Mouse (Mus musculus): ENCODE data around the gene Cluh. TPM values are rescaled to one million over a fixed set of nuclear protein-coding genes. Genes with fewer than 3 reads are reported as not detected.

The Cluh gene
- polyA plus RNA-seq, 1 experiment = 43.2 TPM

DNA sequence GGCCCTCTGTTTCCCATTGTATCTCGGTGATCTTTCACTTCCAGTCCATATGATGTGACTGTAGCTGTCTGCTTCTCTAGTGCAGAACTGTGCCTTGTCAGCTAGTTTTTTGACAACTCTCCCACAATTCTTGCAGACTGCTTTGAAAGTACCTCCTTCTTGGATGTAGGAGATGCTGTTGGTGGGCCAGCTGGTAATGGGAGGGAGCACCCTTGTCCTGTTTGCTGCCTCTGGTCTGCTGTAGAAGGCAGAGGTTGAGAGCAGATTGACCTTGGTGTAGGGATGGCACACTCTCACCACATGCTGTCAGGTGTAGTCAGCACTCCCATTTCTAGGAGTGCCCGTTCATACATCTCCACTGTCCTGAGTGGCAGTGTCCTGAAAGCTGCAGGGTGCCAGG, 19.7 kb downstream of the Cluh start:
- Histone ChIP-seq H3K27me3 (ENCODE audit: control insufficient read depth, insufficient read depth, low read length) (no peaks in the 10 kb centered on the region), H3K4me3 (ENCODE audit: control insufficient read depth, insufficient read depth, low read length) (no peak overlapping the region), H3K36me3 (ENCODE audit: control insufficient read depth, insufficient read depth, low read length) (peaks cover 2% of the 10 kb centered on the region; the same call in 1 of the 2 replicates), H3K27ac (ENCODE audit: control insufficient read depth, insufficient read depth, low read length) (no peak overlapping the region), H3K4me1 (replicated peaks; ENCODE audit: control insufficient read depth, insufficient read depth, low read length) (0 out of 2 replicates have a peak, but pooled peaks cover 3% of the 10 kb centered on the region)
- no peak for DNase-seq
- TF ChIP-seq CTCF (IDR thresholded peaks at IDR 0.05; ENCODE audit: borderline replicate concordance, control insufficient read depth, extremely low read depth, insufficient read depth, low read length, poor library complexity) (no peak), POLR2A (IDR thresholded peaks at IDR 0.05; ENCODE audit: control insufficient read depth, extremely low read depth, insufficient read depth, low read length, poor library complexity) (no peak)
- WGBS = 95% methylated on average over 2 of the region's 2 CpGs

DNA sequence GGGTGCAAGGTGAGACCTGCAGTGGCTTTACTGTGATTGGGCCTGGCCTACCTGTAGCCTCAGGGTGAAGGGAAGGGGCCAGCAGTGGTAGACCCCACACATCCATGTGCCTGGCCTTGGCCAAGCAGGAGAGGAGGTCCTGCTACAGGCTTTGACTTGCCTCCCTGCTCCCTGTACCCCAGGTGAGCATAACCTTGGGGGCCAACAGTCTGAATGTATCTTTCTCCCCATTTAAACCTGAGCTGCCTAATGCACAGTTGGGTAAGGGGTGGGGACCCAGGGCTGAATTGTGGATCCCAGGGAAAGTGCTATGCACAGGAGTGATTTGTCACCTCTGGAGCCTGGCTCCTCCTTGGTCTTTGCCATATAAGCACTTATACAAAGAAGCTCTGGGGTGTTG, 20.9 kb downstream of the Cluh start:
- H3K27me3 ChIP-seq (ENCODE audit: control insufficient read depth, insufficient read depth, low read length) = no peaks in the 10 kb centered on the region
- DNase-seq = no peak
- H3K36me3 ChIP-seq (ENCODE audit: control insufficient read depth, insufficient read depth, low read length) = peaks cover 14% of the 10 kb centered on the region
- TF ChIP-seq CTCF (IDR thresholded peaks at IDR 0.05; ENCODE audit: borderline replicate concordance, control insufficient read depth, extremely low read depth, insufficient read depth, low read length, poor library complexity) (no peak), POLR2A (IDR thresholded peaks at IDR 0.05; ENCODE audit: control insufficient read depth, extremely low read depth, insufficient read depth, low read length, poor library complexity) (no peak)
- no peaks in the 10 kb centered on the region for H3K4me1 ChIP-seq (replicated peaks; ENCODE audit: control insufficient read depth, insufficient read depth, low read length)
- H3K27ac ChIP-seq (ENCODE audit: control insufficient read depth, insufficient read depth, low read length) = no peak overlapping the region
- H3K4me3 ChIP-seq (ENCODE audit: control insufficient read depth, insufficient read depth, low read length) = no peak overlapping the region

DNA sequence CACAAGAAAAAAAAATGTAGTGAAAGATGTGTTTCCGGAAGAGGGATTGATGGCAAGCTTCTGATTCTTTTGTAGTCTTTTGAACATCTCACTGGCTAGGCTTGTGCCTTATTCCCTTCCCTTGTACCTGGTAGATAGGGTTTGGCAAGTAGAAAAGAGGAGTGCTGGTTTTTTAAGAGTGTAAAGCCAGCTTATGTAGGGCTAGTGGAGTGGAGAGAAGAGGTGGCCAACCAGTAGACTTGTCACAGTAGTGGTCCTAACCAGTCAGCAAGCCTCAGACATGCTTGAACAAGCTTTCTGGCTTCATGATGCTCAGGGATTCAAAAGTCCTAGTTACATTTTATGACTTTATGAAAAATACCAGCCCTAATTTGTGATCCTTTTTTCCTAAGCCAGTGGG, 21.7 kb downstream of the Cluh start:
- WGBS = 94% methylated on average over 1 of the region's 1 CpGs
- no peaks in the 10 kb centered on the region for H3K4me1 ChIP-seq (replicated peaks; ENCODE audit: control insufficient read depth, insufficient read depth, low read length)
- no peak for DNase-seq
- H3K27me3 ChIP-seq (ENCODE audit: control insufficient read depth, insufficient read depth, low read length) = no peaks in the 10 kb centered on the region
- TF ChIP-seq POLR2A (IDR thresholded peaks at IDR 0.05; ENCODE audit: control insufficient read depth, extremely low read depth, insufficient read depth, low read length, poor library complexity) = no peak
- no peak for TF ChIP-seq CTCF (IDR thresholded peaks at IDR 0.05; ENCODE audit: borderline replicate concordance, control insufficient read depth, extremely low read depth, insufficient read depth, low read length, poor library complexity)
- no peak overlapping the region for H3K27ac ChIP-seq (ENCODE audit: control insufficient read depth, insufficient read depth, low read length)
- no peak overlapping the region for H3K4me3 ChIP-seq (ENCODE audit: control insufficient read depth, insufficient read depth, low read length)
- peaks cover 17% of the 10 kb centered on the region for H3K36me3 ChIP-seq (ENCODE audit: control insufficient read depth, insufficient read depth, low read length)

DNA sequence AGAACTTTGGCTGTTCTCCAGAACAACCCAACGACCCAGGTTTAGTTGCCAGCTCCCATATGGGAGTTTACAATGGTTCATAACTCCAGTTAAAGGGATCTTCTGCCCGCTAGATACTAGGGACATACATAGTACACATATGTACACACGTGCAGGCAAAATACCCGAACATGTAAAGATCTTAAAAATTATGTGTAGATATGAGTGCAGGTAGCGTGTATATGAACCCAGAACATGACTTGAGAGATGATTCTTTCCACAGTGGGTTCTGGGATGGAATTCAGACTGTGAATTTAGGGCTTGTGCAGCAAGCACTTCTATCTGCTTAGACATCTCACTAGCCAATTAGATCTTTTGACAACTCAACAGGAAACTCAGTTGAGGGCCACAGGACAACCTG, 22.5 kb downstream of the Cluh start:
- TF ChIP-seq POLR2A (IDR thresholded peaks at IDR 0.05; ENCODE audit: control insufficient read depth, extremely low read depth, insufficient read depth, low read length, poor library complexity) (no peak), CTCF (IDR thresholded peaks at IDR 0.05; ENCODE audit: borderline replicate concordance, control insufficient read depth, extremely low read depth, insufficient read depth, low read length, poor library complexity) (no peak)
- no peaks in the 10 kb centered on the region for H3K27me3 ChIP-seq (ENCODE audit: control insufficient read depth, insufficient read depth, low read length)
- no peaks in the 10 kb centered on the region for H3K4me1 ChIP-seq (replicated peaks; ENCODE audit: control insufficient read depth, insufficient read depth, low read length)
- H3K4me3 ChIP-seq (ENCODE audit: control insufficient read depth, insufficient read depth, low read length) = no peak overlapping the region
- H3K27ac ChIP-seq (ENCODE audit: control insufficient read depth, insufficient read depth, low read length) = no peak overlapping the region
- DNase-seq = no peak
- peaks cover 22% of the 10 kb centered on the region for H3K36me3 ChIP-seq (ENCODE audit: control insufficient read depth, insufficient read depth, low read length)
- 93% methylated on average over 5 of the region's 5 CpGs for WGBS

DNA sequence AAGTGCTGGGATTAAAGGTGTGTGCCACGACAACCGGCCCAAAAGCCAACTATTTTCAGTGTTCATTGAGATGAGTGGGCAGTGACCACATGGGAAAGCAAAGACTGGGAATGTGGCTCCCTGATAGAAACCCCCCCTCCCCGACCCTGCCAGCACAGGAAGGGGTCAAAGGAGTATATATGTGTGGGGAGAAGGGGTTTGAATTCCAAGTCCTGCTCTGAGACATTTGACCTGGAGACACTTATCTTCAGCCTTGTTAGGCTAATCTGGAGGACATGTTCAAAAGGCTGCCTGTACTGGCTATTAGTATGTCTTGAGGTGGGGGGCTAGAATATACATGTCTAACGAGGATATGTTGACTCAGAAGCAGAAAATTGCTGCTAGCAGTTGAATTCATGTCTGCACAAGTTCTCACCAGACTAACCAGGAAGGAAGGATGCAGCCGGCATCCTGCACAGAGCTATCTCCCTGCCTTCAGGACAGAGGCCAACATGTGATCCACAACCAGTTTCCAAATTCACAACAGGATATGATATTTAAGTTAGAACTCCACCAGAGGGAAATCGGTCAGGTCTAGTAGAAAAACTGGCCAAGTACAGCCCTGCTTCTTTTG, 23.7 kb downstream of the Cluh start:
- H3K36me3 ChIP-seq (ENCODE audit: control insufficient read depth, insufficient read depth, low read length) = peaks cover 34% of the 10 kb centered on the region

DNA sequence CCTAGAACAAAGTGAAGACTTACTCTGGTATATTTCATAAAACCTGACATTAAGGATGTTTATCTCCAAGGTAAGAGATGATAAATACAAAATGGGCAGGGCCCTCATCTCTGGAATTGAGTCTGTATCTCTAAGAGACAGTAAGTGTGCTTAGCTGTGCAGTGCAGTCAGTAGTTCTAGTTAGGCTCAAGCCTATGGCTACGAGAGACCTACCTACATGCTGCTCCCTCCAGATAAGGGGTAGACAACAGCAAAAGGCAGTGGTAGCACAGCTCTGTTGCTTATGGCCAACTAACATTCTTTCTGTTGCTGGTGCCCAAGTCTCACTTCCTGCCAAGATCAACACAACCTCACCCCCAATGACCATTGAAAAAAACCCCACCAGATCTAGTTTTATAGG, 24.3 kb downstream of the Cluh start:
- H3K4me3 ChIP-seq (ENCODE audit: control insufficient read depth, insufficient read depth, low read length) = no peak overlapping the region
- TF ChIP-seq CTCF (IDR thresholded peaks at IDR 0.05; ENCODE audit: borderline replicate concordance, control insufficient read depth, extremely low read depth, insufficient read depth, low read length, poor library complexity) (no peak), POLR2A (IDR thresholded peaks at IDR 0.05; ENCODE audit: control insufficient read depth, extremely low read depth, insufficient read depth, low read length, poor library complexity) (no peak)

More for the DNA sequence above, 23.7 kb downstream of the Cluh start:
- H3K4me3 ChIP-seq (ENCODE audit: control insufficient read depth, insufficient read depth, low read length) = no peak overlapping the region
- TF ChIP-seq POLR2A (IDR thresholded peaks at IDR 0.05; ENCODE audit: control insufficient read depth, extremely low read depth, insufficient read depth, low read length, poor library complexity) = no peak
- TF ChIP-seq CTCF (IDR thresholded peaks at IDR 0.05; ENCODE audit: borderline replicate concordance, control insufficient read depth, extremely low read depth, insufficient read depth, low read length, poor library complexity) = no peak
- no peak for DNase-seq
- no peak overlapping the region for H3K27ac ChIP-seq (ENCODE audit: control insufficient read depth, insufficient read depth, low read length)
- 90% methylated on average over 6 of the region's 6 CpGs for WGBS
- H3K27me3 ChIP-seq (ENCODE audit: control insufficient read depth, insufficient read depth, low read length) = no peaks in the 10 kb centered on the region
- no peaks in the 10 kb centered on the region for H3K4me1 ChIP-seq (replicated peaks; ENCODE audit: control insufficient read depth, insufficient read depth, low read length)

DNA sequence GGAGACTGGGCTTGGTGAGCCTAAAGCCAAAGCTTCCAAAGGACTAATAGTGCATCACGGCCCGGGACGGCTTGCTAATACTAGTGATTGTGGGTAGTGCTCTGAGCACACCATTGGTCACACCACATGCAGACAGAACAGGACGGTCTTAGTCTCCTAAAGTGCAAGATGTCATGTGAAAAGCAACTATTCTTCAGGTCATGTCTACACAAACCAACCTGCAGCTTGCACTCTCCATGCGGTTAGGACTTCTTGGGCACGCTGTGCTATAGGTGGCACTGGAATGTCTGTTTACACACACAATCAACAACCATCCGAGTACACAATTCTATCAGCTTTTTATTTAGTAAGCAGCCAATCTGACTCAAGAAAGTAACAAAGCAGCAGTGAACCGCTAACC, 25.4 kb downstream of the Cluh start:
- H3K36me3 ChIP-seq (ENCODE audit: control insufficient read depth, insufficient read depth, low read length) = peaks cover 51% of the 10 kb centered on the region
- DNase-seq = no peak
- no peaks in the 10 kb centered on the region for H3K27me3 ChIP-seq (ENCODE audit: control insufficient read depth, insufficient read depth, low read length)
- no peaks in the 10 kb centered on the region for H3K4me1 ChIP-seq (replicated peaks; ENCODE audit: control insufficient read depth, insufficient read depth, low read length)
- H3K27ac ChIP-seq (ENCODE audit: control insufficient read depth, insufficient read depth, low read length) = no peak overlapping the region
- WGBS = 97% methylated on average over 8 of the region's 8 CpGs
- no peak overlapping the region for H3K4me3 ChIP-seq (ENCODE audit: control insufficient read depth, insufficient read depth, low read length)
- no peak for TF ChIP-seq CTCF (IDR thresholded peaks at IDR 0.05; ENCODE audit: borderline replicate concordance, control insufficient read depth, extremely low read depth, insufficient read depth, low read length, poor library complexity)
- no peak for TF ChIP-seq POLR2A (IDR thresholded peaks at IDR 0.05; ENCODE audit: control insufficient read depth, extremely low read depth, insufficient read depth, low read length, poor library complexity)

More for the DNA sequence above, 24.3 kb downstream of the Cluh start:
- DNase-seq = no peak
- Histone ChIP-seq H3K27ac (ENCODE audit: control insufficient read depth, insufficient read depth, low read length) (no peak overlapping the region), H3K4me1 (replicated peaks; ENCODE audit: control insufficient read depth, insufficient read depth, low read length) (no peaks in the 10 kb centered on the region), H3K36me3 (ENCODE audit: control insufficient read depth, insufficient read depth, low read length) (peaks cover 39% of the 10 kb centered on the region), H3K27me3 (ENCODE audit: control insufficient read depth, insufficient read depth, low read length) (no peaks in the 10 kb centered on the region)
- WGBS = 89% methylated on average over 1 of the region's 1 CpGs

Data from thymus, adult 2 months (tissue).